Mouse (Mus musculus) ES-Bruce4 (cell line): Measurements from ENCODE around the gene Nfkbia. TPM values are rescaled to one million over a fixed set of nuclear protein-coding genes. Genes with fewer than 3 reads are reported as not detected.

ENCODE experiments used
- H3K27ac ChIP-seq: 2 replicates; pipeline ENCODE4 v1.5.1; 2012; ENCODE audit warnings: low read length, inconsistent platforms; ENCODE audit not compliant: insufficient read depth
- H3K27me3 ChIP-seq: 2 replicates; pipeline ENCODE4 v1.6.1; 2012; ENCODE audit warnings: mild to moderate bottlenecking, low read length, inconsistent platforms; ENCODE audit not compliant: control insufficient read depth, poor library complexity, insufficient read depth, severe bottlenecking
- H3K36me3 ChIP-seq: 2 replicates; pipeline ENCODE4 v1.6.1; 2012; ENCODE audit warnings: inconsistent platforms, mild to moderate bottlenecking, low read length, moderate library complexity; ENCODE audit not compliant: control insufficient read depth, poor library complexity, insufficient read depth, severe bottlenecking
- H3K4me1 ChIP-seq: one replicate; pipeline ENCODE4 v1.8.1; 2011; ENCODE audit warnings: low read length; ENCODE audit not compliant: control insufficient read depth, insufficient read depth
- H3K4me3 ChIP-seq: 2 replicates; pipeline ENCODE4 v1.5.1; 2011; ENCODE audit warnings: low read depth, mild to moderate bottlenecking, low read length
- H3K9ac ChIP-seq: 2 replicates; pipeline ENCODE4 v1.6.1; 2012; ENCODE audit warnings: low read depth, mild to moderate bottlenecking, inconsistent platforms; ENCODE audit not compliant: poor library complexity, severe bottlenecking
- H3K9me3 ChIP-seq: replicated peaks from 2 replicates; pipeline ENCODE4 v1.6.1; 2012; ENCODE audit warnings: mild to moderate bottlenecking, low read length, inconsistent platforms; ENCODE audit not compliant: control insufficient read depth, poor library complexity, insufficient read depth, severe bottlenecking
- CTCF ChIP-seq: IDR thresholded peaks from one replicate; pipeline ENCODE4 v1.8.1; 2011; ENCODE audit warnings: low read depth, low read length
- EP300 ChIP-seq: IDR thresholded peaks from 2 replicates; pipeline ENCODE4 v1.6.1; 2011; ENCODE audit warnings: low read depth, low read length; ENCODE audit not compliant: insufficient read depth
- POLR2A ChIP-seq: IDR thresholded peaks from one replicate; pipeline ENCODE4 v1.8.1; 2011; ENCODE audit warnings: low read length; ENCODE audit not compliant: insufficient read depth
- polyA plus RNA-seq: library from polyadenylated mRNA; stranded (reverse); fragments of >200 nt; gene quantifications from 2 replicates; pipeline ENCODE4 v1.2.4, GENCODE M21; 2011; ENCODE audit warnings: low read depth; ENCODE audit not compliant: missing spikeins, insufficient read depth, insufficient read length

Gene Nfkbia
- polyA plus RNA-seq, 1 experiment, result 40.9 TPM

DNA sequence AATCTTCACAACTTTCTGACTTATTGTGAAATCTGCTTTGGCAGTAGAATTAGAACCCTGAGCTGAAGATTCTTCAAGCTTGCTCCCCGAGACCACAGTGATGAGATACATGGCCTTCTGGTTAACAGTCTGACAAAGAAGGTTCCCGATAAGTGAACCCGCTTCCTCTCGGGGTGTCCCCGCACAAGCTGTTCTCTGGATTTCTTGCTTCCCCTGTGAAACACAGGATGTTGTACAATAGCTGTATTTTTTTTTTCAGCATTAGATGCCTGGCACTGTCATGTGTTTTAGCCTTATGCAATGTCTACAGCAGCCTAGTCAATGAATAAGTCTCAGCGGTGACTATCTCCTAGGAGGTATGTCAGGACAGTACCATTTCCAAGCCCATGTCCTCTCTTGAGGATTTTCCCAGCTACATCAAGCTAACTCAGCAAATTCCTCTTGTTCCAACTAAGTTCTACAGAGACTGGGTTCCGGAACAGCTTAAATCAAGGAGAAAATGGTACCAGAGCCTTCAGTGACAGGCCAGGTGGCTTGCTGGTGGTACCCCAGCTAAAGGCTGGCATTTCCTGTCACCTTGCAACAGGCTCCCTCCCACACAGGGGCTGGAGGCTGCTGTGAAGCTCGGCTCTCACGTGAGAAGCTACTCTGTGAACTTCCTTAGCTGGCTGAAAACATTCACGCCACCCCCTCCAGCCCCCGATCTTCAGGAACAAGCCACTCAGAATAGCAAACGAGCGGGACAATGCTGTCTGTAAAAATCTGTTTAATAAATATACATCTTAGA, 3.6 kb downstream of the Nfkbia start:
- H3K9ac ChIP-seq, result no peak overlapping the region
- TF ChIP-seq EP300 (no peak), CTCF (no peak), POLR2A (no peak)
- no peak overlapping the region for H3K27ac ChIP-seq
- H3K9me3 ChIP-seq, result no peaks in the 10 kb centered on the region
- H3K36me3 ChIP-seq, result peaks cover 24% of the 10 kb centered on the region
- no peaks in the 10 kb centered on the region for H3K27me3 ChIP-seq
- H3K4me1 ChIP-seq, result peaks cover 5% of the 10 kb centered on the region
- H3K4me3 ChIP-seq, result no peak overlapping the region

- Histone ChIP-seq H3K4me3 (no peak overlapping the region), H3K9me3 (no peaks in the 10 kb centered on the region), H3K4me1 (peaks cover 5% of the 10 kb centered on the region), H3K9ac (no peak overlapping the region), H3K36me3 (peaks cover 24% of the 10 kb centered on the region), H3K27me3 (no peaks in the 10 kb centered on the region), H3K27ac (no peak overlapping the region)
- no peak for TF ChIP-seq CTCF
- no peak for TF ChIP-seq POLR2A
- TF ChIP-seq EP300, result no peak
Measured at GRCm38 (mm10) chr12:55487843-55488660, 4.4 kb downstream of the Nfkbia start.

DNA sequence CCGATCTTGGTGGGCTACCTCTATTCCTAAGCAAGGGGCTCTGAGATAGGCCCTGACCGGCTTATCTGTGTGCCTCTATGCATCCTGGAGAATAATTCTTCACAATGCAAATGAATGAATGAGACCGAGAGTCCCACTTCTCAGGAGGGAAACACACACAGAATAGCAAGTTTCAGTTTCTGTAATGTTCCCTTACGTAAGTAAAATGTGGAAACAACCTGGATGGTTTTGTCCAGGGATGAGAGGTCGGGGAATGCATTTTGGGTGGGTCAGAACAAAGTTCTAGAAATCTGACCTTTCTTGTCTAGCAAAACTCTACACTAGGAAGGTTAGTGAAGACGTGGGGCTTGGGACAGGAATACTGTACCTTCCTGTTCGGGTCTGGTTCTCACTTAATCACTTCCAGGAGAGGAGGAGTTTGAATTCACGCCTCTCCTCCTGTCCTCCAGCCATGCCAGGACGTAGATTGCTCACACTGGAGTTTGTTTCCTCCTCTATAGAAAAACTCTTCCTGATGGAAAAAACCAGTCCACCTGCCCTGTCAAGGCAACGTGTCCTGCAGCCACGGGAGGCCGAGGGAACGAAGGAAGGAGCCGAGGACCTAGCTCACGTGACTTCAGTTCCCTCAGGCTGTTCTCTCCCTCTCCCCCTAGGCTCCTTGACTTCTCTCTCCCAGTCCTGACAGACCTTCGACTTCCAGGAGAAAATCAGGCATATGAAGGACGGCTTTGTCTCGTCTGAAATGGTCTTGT, 5.3 kb downstream of the Nfkbia start:
- Histone ChIP-seq H3K9me3 (no peaks in the 10 kb centered on the region), H3K4me1 (peaks cover 5% of the 10 kb centered on the region), H3K4me3 (no peak overlapping the region), H3K9ac (no peak overlapping the region), H3K36me3 (peaks cover 24% of the 10 kb centered on the region), H3K27me3 (no peaks in the 10 kb centered on the region), H3K27ac (no peak overlapping the region)
- no peak for TF ChIP-seq POLR2A
- TF ChIP-seq EP300, result no peak
- no peak for TF ChIP-seq CTCF

GRCm38 (mm10) chr12:55484800-55485199, 7.6 kb downstream of the Nfkbia start:
- Histone ChIP-seq H3K27me3 (no peaks in the 10 kb centered on the region), H3K9ac (no peak overlapping the region), H3K9me3 (no peaks in the 10 kb centered on the region), H3K4me3 (no peak overlapping the region), H3K27ac (no peak overlapping the region), H3K4me1 (peaks cover 3% of the 10 kb centered on the region), H3K36me3 (peaks cover 13% of the 10 kb centered on the region)
- no peak for TF ChIP-seq EP300
- TF ChIP-seq POLR2A, result no peak
- TF ChIP-seq CTCF, result no peak

GRCm38 (mm10) chr12:55484079-55484774, 8.2 kb downstream of the Nfkbia start:
- TF ChIP-seq CTCF, result no peak
- no peak for TF ChIP-seq POLR2A
- no peak for TF ChIP-seq EP300
- Histone ChIP-seq H3K4me3 (no peak overlapping the region), H3K36me3 (peaks cover 7% of the 10 kb centered on the region), H3K9me3 (no peaks in the 10 kb centered on the region), H3K27ac (no peak overlapping the region), H3K9ac (no peak overlapping the region), H3K27me3 (no peaks in the 10 kb centered on the region), H3K4me1 (peaks cover 3% of the 10 kb centered on the region)
